Comparison of ENCODE assay signal across 8 mouse cellular contexts in the genomic region with DNA sequence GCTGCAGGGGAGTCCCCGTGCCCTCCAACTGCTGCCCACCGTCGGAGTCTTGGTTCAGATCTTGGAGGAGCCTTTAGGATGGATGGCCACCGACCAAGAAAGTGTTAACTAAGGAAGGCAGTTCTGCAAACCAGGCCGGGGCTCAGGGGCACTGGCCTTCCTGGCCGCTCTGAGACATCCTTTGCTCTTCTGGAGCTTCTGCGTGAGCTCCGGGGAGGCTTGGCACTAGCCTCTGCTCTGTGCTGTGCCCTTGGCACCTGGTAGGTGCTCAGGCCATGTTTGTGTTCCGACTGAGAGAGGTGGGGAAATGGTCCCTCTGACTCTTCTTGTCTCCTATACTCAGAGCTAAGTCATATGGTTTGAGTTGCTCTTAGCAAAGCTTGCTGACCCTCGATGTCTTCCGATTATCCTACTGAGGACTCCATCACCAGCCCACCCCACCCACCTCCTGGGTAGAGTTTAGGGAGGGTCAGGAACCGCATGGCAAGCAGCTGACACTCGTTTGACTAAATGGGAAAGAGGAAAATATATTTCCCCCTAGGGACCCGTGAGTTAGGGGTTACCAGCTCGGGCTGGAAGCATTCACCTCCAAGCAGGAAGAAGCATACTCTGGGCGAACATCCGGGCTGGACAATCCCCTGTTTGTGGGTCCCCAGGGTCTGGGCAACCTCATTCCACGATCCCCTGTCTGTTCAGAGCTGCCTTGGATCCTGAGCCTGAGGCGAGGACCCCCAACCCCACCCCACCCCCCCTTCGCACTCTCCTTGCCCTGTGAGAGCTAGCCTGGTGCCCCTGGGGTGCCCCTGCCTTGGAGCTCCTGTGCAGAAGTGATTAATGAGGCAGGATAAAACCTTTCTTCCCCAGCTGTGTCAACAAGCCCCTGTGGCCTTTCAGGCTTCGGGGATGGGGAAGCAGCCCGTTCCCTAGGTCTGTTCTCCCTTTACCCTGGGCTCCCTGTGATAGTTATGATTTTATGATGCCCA. TPM values are rescaled to one million over a fixed set of nuclear protein-coding genes. Genes with fewer than 3 reads are reported as not detected.
DNase-seq lines count a peak whose midpoint lies in the region; ATAC-seq and TF ChIP-seq lines count a peak whose summit lies in the region.

No protein-coding gene starts in this region.

- H3K9ac ChIP-seq in heart, embryonic 13.5 days: peak overlapping the region; percentile 69
- H3K9ac ChIP-seq in intestine, embryonic 16.5 days (ENCODE audit: low read depth, low read length): no peak overlapping the region
- H3K9ac ChIP-seq in midbrain, postnatal 0 days (replicated peaks; ENCODE audit: low read length, poor library complexity, severe bottlenecking): no peak overlapping the region

- no peaks in the 10 kb centered on the region for H3K36me3 ChIP-seq in heart, embryonic 13.5 days
- no peaks in the 10 kb centered on the region for H3K36me3 ChIP-seq in embryonic facial prominence, embryonic 10.5 days (replicated peaks)
- no peaks in the 10 kb centered on the region for H3K36me3 ChIP-seq in intestine, embryonic 16.5 days (ENCODE audit: control insufficient read depth, insufficient read depth, low read length)
- H3K36me3 ChIP-seq in midbrain, postnatal 0 days (ENCODE audit: insufficient read depth, low read length): no peaks in the 10 kb centered on the region

- H3K9me3 ChIP-seq in heart, embryonic 13.5 days: peaks cover 4% of the 10 kb centered on the region; the same call in 1 of the 2 replicates
- peaks cover 5% of the 10 kb centered on the region; the same call in 1 of the 2 replicates for H3K9me3 ChIP-seq in embryonic facial prominence, embryonic 10.5 days
- H3K9me3 ChIP-seq in intestine, embryonic 16.5 days (ENCODE audit: control insufficient read depth, low read length): peaks cover 6% of the 10 kb centered on the region; the same call in 1 of the 2 replicates
- no peaks in the 10 kb centered on the region for H3K9me3 ChIP-seq in midbrain, postnatal 0 days (ENCODE audit: low read length)

- H3K27ac ChIP-seq in heart, embryonic 13.5 days (replicated peaks): peak overlapping the region; percentile 21
- H3K27ac ChIP-seq in embryonic facial prominence, embryonic 10.5 days (replicated peaks): peak overlapping the region; percentile 83
- peak overlapping the region; percentile 59; the same call in 1 of the 2 replicates for H3K27ac ChIP-seq in intestine, embryonic 16.5 days (ENCODE audit: low read length)
- H3K27ac ChIP-seq in midbrain, postnatal 0 days (ENCODE audit: low read depth, low read length): no peak overlapping the region
- no peak overlapping the region for H3K27ac ChIP-seq in cerebellum, adult 2 months (ENCODE audit: insufficient read depth, low read length)

- H3K4me2 ChIP-seq in heart, embryonic 13.5 days: peak overlapping the region; percentile 65
- peak overlapping the region; percentile 3; the same call in 1 of the 2 replicates for H3K4me2 ChIP-seq in intestine, embryonic 16.5 days (ENCODE audit: low read depth, low read length)
- H3K4me2 ChIP-seq in midbrain, postnatal 0 days (ENCODE audit: low read depth, low read length, poor library complexity, severe bottlenecking): peak overlapping the region; percentile 31; the same call in 1 of the 2 replicates

- no peak for TF ChIP-seq POLR2A in cerebellum, adult 2 months (IDR thresholded peaks at IDR 0.05; ENCODE audit: borderline replicate concordance, insufficient read depth, low read length)

- DNase-seq in heart, adult 18-20 months: no peak
- DNase-seq in embryonic facial prominence, embryonic 10.5 days (ENCODE audit: low spot score): peak; percentile 72
- no peak for DNase-seq in midbrain, postnatal 0 days (ENCODE audit: low spot score)
- no peak for DNase-seq in ovary, postnatal 10 days (ENCODE audit: low spot score)
- no peak for DNase-seq in cerebellum, adult 2 months
- no peak for DNase-seq in thymus, postnatal 36 days

- TF ChIP-seq CTCF in midbrain, postnatal 0 days (IDR thresholded peaks at IDR 0.05): no peak
- no peak for TF ChIP-seq CTCF in cerebellum, adult 2 months (IDR thresholded peaks at IDR 0.05; ENCODE audit: borderline replicate concordance, insufficient read depth, low read depth, low read length)

- H3K4me1 ChIP-seq in heart, embryonic 13.5 days: peaks cover 27% of the 10 kb centered on the region
- H3K4me1 ChIP-seq in embryonic facial prominence, embryonic 10.5 days: peaks cover 34% of the 10 kb centered on the region
- H3K4me1 ChIP-seq in intestine, embryonic 16.5 days (ENCODE audit: control insufficient read depth, insufficient read depth, low read length): peaks cover 8% of the 10 kb centered on the region; the same call in 1 of the 2 replicates
- peaks cover 4% of the 10 kb centered on the region for H3K4me1 ChIP-seq in midbrain, postnatal 0 days (ENCODE audit: insufficient read depth, low read length)
- H3K4me1 ChIP-seq in cerebellum, adult 2 months (ENCODE audit: control insufficient read depth, insufficient read depth, low read length): peaks cover 9% of the 10 kb centered on the region

- peaks cover 11% of the 10 kb centered on the region for H3K27me3 ChIP-seq in heart, embryonic 13.5 days (replicated peaks)
- H3K27me3 ChIP-seq in embryonic facial prominence, embryonic 10.5 days (replicated peaks; ENCODE audit: low read depth, poor library complexity, severe bottlenecking): peaks cover 28% of the 10 kb centered on the region
- H3K27me3 ChIP-seq in intestine, embryonic 16.5 days (replicated peaks; ENCODE audit: control insufficient read depth, insufficient read depth, low read length): no peaks in the 10 kb centered on the region
- no peaks in the 10 kb centered on the region for H3K27me3 ChIP-seq in midbrain, postnatal 0 days (ENCODE audit: insufficient read depth, low read length)
- H3K27me3 ChIP-seq in cerebellum, adult 2 months (ENCODE audit: control insufficient read depth, insufficient read depth, low read length): no peaks in the 10 kb centered on the region

- 18% methylated on average over 22 of the region's 22 CpGs for WGBS in heart, embryonic 13.5 days
- 13% methylated on average over 22 of the region's 22 CpGs for WGBS in embryonic facial prominence, embryonic 10.5 days
- 20% methylated on average over 22 of the region's 22 CpGs for WGBS in intestine, embryonic 16.5 days
- WGBS in midbrain, postnatal 0 days: 21% methylated on average over 22 of the region's 22 CpGs
- WGBS in cerebellum, adult 2 months: 44% methylated on average over 22 of the region's 22 CpGs

- no peak overlapping the region for H3K4me3 ChIP-seq in heart, embryonic 13.5 days
- H3K4me3 ChIP-seq in embryonic facial prominence, embryonic 10.5 days: peak overlapping the region; percentile 49
- H3K4me3 ChIP-seq in intestine, embryonic 16.5 days (ENCODE audit: low read length): no peak overlapping the region
- no peak overlapping the region for H3K4me3 ChIP-seq in midbrain, postnatal 0 days (ENCODE audit: low read depth, low read length)
- H3K4me3 ChIP-seq in cerebellum, adult 2 months (replicated peaks; ENCODE audit: insufficient read depth, low read depth, low read length): no peak overlapping the region

- no peak for ATAC-seq in heart, embryonic 13.5 days (ENCODE audit: extremely low read depth, insufficient number of reproducible peaks, low FRiP score, low TSS enrichment)
- no peak; the same call in 1 of the 2 replicates for ATAC-seq in intestine, embryonic 16.5 days
- ATAC-seq in midbrain, postnatal 0 days (ENCODE audit: low FRiP score): no peak

RNA-seq across cellular contexts. Expression of gene Etv4, which starts 30.2 kb away (rescaled TPM):
- 8.2 and 9.5 TPM in 2 replicates for polyA plus RNA-seq in heart, embryonic 13.5 days (2015; fragmentation: Nextera tagmentation; extraction: Ambion mirVana)
- total RNA-seq in heart, adult 18-20 months (2021): under 1 TPM; 0.21 to 0.32 TPM
- polyA plus RNA-seq in embryonic facial prominence, embryonic 10.5 days (2016; fragmentation: Nextera tagmentation; extraction: Ambion mirVana): 15.9 and 18.9 TPM in 2 replicates
- 3.8 and 4.8 TPM in 2 replicates for polyA plus RNA-seq in intestine, embryonic 16.5 days (2015; fragmentation: Nextera tagmentation; extraction: Ambion mirVana)
- 25.6 and 30.4 TPM in 2 replicates for total RNA-seq in midbrain, postnatal 0 days (2014; rRNA removed)
- 18.4 and 18.5 TPM in 2 replicates for polyA plus RNA-seq in midbrain, postnatal 0 days (2015; fragmentation: Nextera tagmentation; extraction: Ambion mirVana)
- polyA plus RNA-seq in cerebellum, adult 2 months (2012; rRNA removed): 26.9 and 27.0 TPM in 2 replicates

Comparison
In these comparisons a context has a peak if more than half of its experiments do, and no peak if none do; other contexts are left out.
1. H3K27ac ChIP-seq: peak in heart, embryonic 13.5 days (single experiment), embryonic facial prominence, embryonic 10.5 days (single experiment) and intestine, embryonic 16.5 days (single experiment); none in midbrain, postnatal 0 days (single experiment) and cerebellum, adult 2 months (single experiment).
2. H3K4me2 ChIP-seq: peak in every context shown above with its lines; median percentile 65 in heart, embryonic 13.5 days; 31 in midbrain, postnatal 0 days; 3 in intestine, embryonic 16.5 days.